Mouse (Mus musculus): ENCODE results near the gene Shisa3.

- TF ChIP-seq CTCF (IDR thresholded peaks at IDR 0.05; ENCODE audit: low read depth) (no peak), EP300 (IDR thresholded peaks at IDR 0.05; ENCODE audit: low read depth) (no peak)
These were observed 12.6 kb upstream of the Shisa3 start for GRCm38 (mm10) chr5:67595070-67595469.
